Mouse (Mus musculus): ENCODE measurements around the gene Magi1. TPM values are rescaled to one million over a fixed set of nuclear protein-coding genes. Genes with fewer than 3 reads are reported as not detected.

The Magi1 gene
- polyA plus RNA-seq, 1 experiment from 2014 or later = 7.0 TPM

DNA sequence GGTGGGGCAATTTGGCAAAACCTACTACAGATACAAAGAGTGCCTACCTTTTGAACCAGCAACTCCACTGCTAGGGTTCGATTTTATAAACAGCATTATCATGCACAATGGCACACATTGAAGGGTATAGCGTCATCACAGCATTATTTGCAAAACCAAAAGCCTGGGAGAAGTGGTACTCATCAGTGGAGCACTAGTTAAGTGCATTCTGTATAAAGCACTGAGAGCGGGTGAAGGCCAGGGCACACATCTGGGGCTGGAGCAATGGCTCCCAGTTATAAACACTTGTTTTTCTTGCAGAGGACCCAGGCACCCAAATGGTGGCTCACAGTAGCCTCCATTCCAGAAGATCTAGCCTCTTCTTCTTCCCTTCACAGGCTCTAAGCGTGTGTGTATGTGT, 67.9 kb downstream of the Magi1 start:
- Histone ChIP-seq H3K9ac (replicated peaks; ENCODE audit: low read length) (no peak overlapping the region), H3K27ac (ENCODE audit: low read length) (no peak overlapping the region), H3K4me1 (ENCODE audit: insufficient read depth, low read length) (peaks cover 4% of the 10 kb centered on the region; the same call in 1 of the 2 replicates), H3K4me2 (replicated peaks; ENCODE audit: low read depth, low read length) (no peak overlapping the region), H3K9me3 (ENCODE audit: low read length) (no peaks in the 10 kb centered on the region), H3K36me3 (ENCODE audit: insufficient read depth, low read length) (no peaks in the 10 kb centered on the region), H3K4me3 (ENCODE audit: low read length) (no peak overlapping the region), H3K27me3 (ENCODE audit: insufficient read depth, low read length) (no peaks in the 10 kb centered on the region)
- WGBS = 91% methylated on average over 4 of the region's 4 CpGs
- no peak for ATAC-seq (ENCODE audit: low FRiP score, low TSS enrichment)

DNA sequence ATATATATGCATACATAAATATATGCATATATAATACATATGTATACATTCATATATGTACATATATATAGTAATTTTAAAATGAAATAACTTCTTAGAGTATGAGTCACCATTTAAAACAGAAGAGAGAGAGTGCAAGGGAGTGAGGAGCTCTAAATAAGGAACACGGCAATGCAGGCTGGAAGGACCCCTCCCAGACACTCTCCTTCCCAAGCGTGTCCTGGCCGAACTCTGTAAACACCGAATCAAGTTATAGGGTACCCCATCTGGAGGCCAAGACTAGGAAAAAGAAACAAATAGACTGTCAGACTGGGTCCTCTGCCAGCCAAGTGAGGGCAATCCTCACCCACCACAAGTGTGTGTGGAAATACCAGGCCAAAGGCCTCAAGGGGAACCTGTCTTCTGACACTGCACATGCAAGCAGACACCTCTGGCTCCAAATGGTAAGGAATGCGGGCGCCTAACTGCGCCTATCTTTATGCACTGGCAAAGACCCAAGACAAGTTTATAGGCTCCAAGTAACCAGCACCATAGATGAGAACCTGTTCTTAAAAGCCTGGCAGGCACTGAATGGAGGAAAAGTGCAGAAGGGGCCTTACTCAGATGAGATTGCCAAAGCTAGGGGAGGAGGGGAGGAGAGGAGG, 68.7 kb downstream of the Magi1 start:
- Histone ChIP-seq H3K9me3 (ENCODE audit: low read length) (no peaks in the 10 kb centered on the region), H3K9ac (replicated peaks; ENCODE audit: low read length) (no peak overlapping the region), H3K36me3 (ENCODE audit: insufficient read depth, low read length) (no peaks in the 10 kb centered on the region), H3K27ac (ENCODE audit: low read length) (no peak overlapping the region), H3K4me1 (ENCODE audit: insufficient read depth, low read length) (peaks cover 4% of the 10 kb centered on the region; the same call in 1 of the 2 replicates), H3K4me2 (replicated peaks; ENCODE audit: low read depth, low read length) (no peak overlapping the region), H3K4me3 (ENCODE audit: low read length) (no peak overlapping the region), H3K27me3 (ENCODE audit: insufficient read depth, low read length) (no peaks in the 10 kb centered on the region)
- 0 out of 2 replicates have a peak, but pooled peaks have one; percentile 42 for ATAC-seq (ENCODE audit: low FRiP score, low TSS enrichment)
- 67% methylated on average over 7 of the region's 7 CpGs for WGBS

DNA sequence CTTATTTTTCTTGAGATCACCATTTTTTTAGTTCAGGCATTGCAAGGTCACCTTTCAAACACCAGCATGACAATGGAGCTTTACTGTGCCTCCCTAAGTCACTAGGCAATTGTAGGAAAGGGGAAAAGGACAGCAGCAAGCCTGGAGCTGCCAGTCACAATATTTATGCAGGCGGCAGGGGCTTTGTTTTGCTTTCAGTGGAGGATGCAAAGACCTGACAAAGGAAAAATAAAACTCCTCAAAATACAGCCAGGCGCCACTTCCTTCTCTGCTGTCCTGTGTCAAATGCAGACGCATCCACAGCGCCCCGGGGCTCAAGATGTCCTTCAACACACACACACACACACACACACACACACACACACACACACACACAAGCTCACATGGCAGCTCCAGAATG, 77.8 kb downstream of the Magi1 start:
- no peak overlapping the region for H3K4me3 ChIP-seq (ENCODE audit: low read length)
- no peaks in the 10 kb centered on the region for H3K36me3 ChIP-seq (ENCODE audit: insufficient read depth, low read length)
- WGBS = 20% methylated on average over 5 of the region's 5 CpGs
- H3K27me3 ChIP-seq (ENCODE audit: insufficient read depth, low read length) = no peaks in the 10 kb centered on the region
- ATAC-seq (ENCODE audit: low FRiP score, low TSS enrichment) = peak; percentile 33; the same call in 1 of the 2 replicates
- H3K4me2 ChIP-seq (replicated peaks; ENCODE audit: low read depth, low read length) = peak overlapping the region; percentile 14
- H3K27ac ChIP-seq (ENCODE audit: low read length) = 0 out of 2 replicates have a peak overlapping the region, but pooled peaks have one; percentile 44
- peaks cover 4% of the 10 kb centered on the region; the same call in 1 of the 2 replicates for H3K9me3 ChIP-seq (ENCODE audit: low read length)
- H3K4me1 ChIP-seq (ENCODE audit: insufficient read depth, low read length) = peaks cover 31% of the 10 kb centered on the region
- no peak overlapping the region for H3K9ac ChIP-seq (replicated peaks; ENCODE audit: low read length)

DNA sequence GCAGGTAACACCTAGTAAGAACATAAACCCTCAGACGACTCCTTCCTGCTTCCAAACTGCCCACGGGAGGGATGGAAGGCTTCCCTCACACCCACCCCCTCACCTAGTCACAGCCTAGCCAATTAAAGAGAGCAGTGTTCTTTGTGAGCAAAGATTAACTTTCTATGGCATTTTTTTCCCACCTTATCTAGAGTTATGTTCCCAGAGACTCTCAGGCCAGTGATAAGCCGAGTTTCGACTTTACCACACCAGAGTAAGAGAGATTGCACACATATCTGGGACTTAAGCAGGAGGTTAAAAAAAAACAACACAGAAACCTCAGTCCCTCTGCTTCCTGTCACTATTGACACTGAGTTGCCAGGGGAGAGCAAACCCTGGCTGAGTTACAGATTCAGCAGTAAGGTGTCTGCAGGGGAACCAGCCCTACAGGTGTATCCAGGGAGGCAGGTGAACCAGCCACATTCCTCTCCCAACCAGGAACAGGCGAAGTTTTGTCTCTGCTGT, 80.0 kb downstream of the Magi1 start:
- Histone ChIP-seq H3K9me3 (ENCODE audit: low read length) (peaks cover 4% of the 10 kb centered on the region; the same call in 1 of the 2 replicates), H3K9ac (replicated peaks; ENCODE audit: low read length) (no peak overlapping the region), H3K36me3 (ENCODE audit: insufficient read depth, low read length) (no peaks in the 10 kb centered on the region), H3K4me2 (replicated peaks; ENCODE audit: low read depth, low read length) (no peak overlapping the region), H3K4me3 (ENCODE audit: low read length) (no peak overlapping the region), H3K4me1 (ENCODE audit: insufficient read depth, low read length) (peaks cover 24% of the 10 kb centered on the region), H3K27me3 (ENCODE audit: insufficient read depth, low read length) (no peaks in the 10 kb centered on the region), H3K27ac (ENCODE audit: low read length) (peak overlapping the region; percentile 72)
- WGBS = 32% methylated on average over 5 of the region's 5 CpGs
- ATAC-seq (ENCODE audit: low FRiP score, low TSS enrichment) = peak; percentile 71; the same call in 1 of the 2 replicates

DNA sequence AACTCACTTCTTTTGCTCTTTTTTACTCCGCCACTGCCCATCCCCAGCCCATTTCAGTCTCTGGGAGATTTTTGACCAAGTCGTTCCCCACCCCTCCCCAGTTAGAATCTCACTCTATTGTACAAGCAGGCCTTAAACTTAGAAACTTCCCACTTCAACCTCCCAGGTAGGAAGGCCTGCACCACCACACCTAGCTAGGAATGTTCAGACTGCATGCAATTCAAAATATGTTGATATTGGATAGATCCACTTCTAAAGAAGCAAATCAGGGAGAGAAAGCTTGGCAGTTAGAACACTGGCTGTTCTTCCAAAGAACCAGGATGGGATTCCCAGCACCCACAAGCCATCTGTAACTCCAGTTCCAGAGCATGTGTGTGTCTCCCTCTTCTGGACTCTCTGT, 81.8 kb downstream of the Magi1 start:
- Histone ChIP-seq H3K4me3 (ENCODE audit: low read length) (no peak overlapping the region), H3K9me3 (ENCODE audit: low read length) (peaks cover 4% of the 10 kb centered on the region; the same call in 1 of the 2 replicates), H3K36me3 (ENCODE audit: insufficient read depth, low read length) (no peaks in the 10 kb centered on the region), H3K27ac (ENCODE audit: low read length) (no peak overlapping the region), H3K4me2 (replicated peaks; ENCODE audit: low read depth, low read length) (no peak overlapping the region), H3K4me1 (ENCODE audit: insufficient read depth, low read length) (peaks cover 24% of the 10 kb centered on the region), H3K9ac (replicated peaks; ENCODE audit: low read length) (no peak overlapping the region), H3K27me3 (ENCODE audit: insufficient read depth, low read length) (no peaks in the 10 kb centered on the region)
- WGBS = 96% methylated on average over 2 of the region's 2 CpGs
- no peak for ATAC-seq (ENCODE audit: low FRiP score, low TSS enrichment)

DNA sequence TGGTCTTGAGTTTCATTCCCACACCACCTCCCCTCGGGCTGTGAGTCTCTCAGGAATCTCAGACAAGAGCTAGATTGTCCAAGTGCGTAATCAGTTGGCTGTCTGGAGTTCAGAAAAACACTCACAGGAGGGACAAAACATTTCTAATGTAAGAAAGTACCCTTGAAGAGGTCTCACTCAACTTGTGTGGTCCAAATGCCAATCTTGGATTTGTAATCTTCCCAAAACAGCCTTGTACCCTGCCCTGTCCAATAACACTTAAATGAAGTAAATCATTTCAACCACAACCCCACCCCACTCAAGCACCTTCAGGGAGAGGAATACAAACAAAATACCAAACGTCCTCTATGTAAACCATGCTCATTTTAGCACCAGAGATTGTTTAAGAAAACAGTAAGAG, 82.8 kb downstream of the Magi1 start:
- WGBS = 35% methylated on average over 3 of the region's 3 CpGs
- Histone ChIP-seq H3K9me3 (ENCODE audit: low read length) (peaks cover 4% of the 10 kb centered on the region; the same call in 1 of the 2 replicates), H3K9ac (replicated peaks; ENCODE audit: low read length) (no peak overlapping the region), H3K4me1 (ENCODE audit: insufficient read depth, low read length) (peaks cover 25% of the 10 kb centered on the region), H3K27me3 (ENCODE audit: insufficient read depth, low read length) (no peaks in the 10 kb centered on the region), H3K27ac (ENCODE audit: low read length) (no peak overlapping the region), H3K36me3 (ENCODE audit: insufficient read depth, low read length) (no peaks in the 10 kb centered on the region), H3K4me2 (replicated peaks; ENCODE audit: low read depth, low read length) (no peak overlapping the region), H3K4me3 (ENCODE audit: low read length) (no peak overlapping the region)
- no peak for ATAC-seq (ENCODE audit: low FRiP score, low TSS enrichment)

DNA sequence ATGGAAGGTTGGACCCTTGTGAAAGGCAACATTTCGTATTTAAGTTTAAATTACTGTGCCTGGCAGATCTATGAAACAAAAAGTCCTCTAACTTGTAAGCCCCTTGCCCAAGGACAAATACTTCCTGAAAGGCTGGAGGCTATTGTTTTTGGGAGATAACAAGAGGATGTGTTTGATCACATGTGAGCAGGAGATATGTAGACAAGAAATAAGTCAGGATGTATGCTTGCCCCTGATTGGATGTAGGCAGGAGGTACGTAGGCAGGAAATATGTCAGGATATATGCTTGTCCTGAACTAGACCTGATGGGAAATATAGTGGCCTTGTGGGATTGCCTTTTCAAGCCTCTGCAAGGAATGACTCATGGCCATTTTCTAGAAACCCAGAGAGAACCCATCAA, 84.0 kb downstream of the Magi1 start:
- Histone ChIP-seq H3K9me3 (ENCODE audit: low read length) (peaks cover 4% of the 10 kb centered on the region; the same call in 1 of the 2 replicates), H3K4me2 (replicated peaks; ENCODE audit: low read depth, low read length) (no peak overlapping the region), H3K9ac (replicated peaks; ENCODE audit: low read length) (no peak overlapping the region), H3K36me3 (ENCODE audit: insufficient read depth, low read length) (no peaks in the 10 kb centered on the region), H3K4me1 (ENCODE audit: insufficient read depth, low read length) (peaks cover 28% of the 10 kb centered on the region), H3K4me3 (ENCODE audit: low read length) (no peak overlapping the region), H3K27ac (ENCODE audit: low read length) (no peak overlapping the region), H3K27me3 (ENCODE audit: insufficient read depth, low read length) (no peaks in the 10 kb centered on the region)
- ATAC-seq (ENCODE audit: low FRiP score, low TSS enrichment) = no peak
- WGBS = 81% methylated on average over 2 of the region's 2 CpGs

DNA sequence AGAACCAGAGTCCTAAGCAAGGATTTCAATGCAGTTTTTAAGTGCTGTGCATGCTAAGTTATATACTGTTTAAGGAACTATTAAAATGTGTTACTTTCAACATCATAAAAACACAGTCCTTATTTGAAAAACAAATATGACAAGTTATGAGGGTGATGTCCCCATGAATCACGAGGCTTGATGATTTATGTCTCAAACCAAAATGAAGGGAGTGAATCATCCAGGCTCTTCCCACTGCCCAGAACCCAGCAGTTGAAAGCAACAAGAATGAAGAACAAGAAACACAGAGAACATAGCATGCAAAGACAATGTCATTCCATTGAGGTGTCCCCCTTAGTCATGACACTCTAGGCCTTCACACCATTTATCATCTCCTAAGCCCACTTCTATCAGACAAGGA, 85.9 kb downstream of the Magi1 start:
- Histone ChIP-seq H3K36me3 (ENCODE audit: insufficient read depth, low read length) (no peaks in the 10 kb centered on the region), H3K4me1 (ENCODE audit: insufficient read depth, low read length) (peaks cover 14% of the 10 kb centered on the region), H3K9ac (replicated peaks; ENCODE audit: low read length) (no peak overlapping the region), H3K4me3 (ENCODE audit: low read length) (no peak overlapping the region), H3K9me3 (ENCODE audit: low read length) (peaks cover 4% of the 10 kb centered on the region; the same call in 1 of the 2 replicates), H3K27ac (ENCODE audit: low read length) (no peak overlapping the region), H3K27me3 (ENCODE audit: insufficient read depth, low read length) (no peaks in the 10 kb centered on the region), H3K4me2 (replicated peaks; ENCODE audit: low read depth, low read length) (no peak overlapping the region)
- no peak for ATAC-seq (ENCODE audit: low FRiP score, low TSS enrichment)
- WGBS = 70% methylated on average over 1 of the region's 1 CpGs

DNA sequence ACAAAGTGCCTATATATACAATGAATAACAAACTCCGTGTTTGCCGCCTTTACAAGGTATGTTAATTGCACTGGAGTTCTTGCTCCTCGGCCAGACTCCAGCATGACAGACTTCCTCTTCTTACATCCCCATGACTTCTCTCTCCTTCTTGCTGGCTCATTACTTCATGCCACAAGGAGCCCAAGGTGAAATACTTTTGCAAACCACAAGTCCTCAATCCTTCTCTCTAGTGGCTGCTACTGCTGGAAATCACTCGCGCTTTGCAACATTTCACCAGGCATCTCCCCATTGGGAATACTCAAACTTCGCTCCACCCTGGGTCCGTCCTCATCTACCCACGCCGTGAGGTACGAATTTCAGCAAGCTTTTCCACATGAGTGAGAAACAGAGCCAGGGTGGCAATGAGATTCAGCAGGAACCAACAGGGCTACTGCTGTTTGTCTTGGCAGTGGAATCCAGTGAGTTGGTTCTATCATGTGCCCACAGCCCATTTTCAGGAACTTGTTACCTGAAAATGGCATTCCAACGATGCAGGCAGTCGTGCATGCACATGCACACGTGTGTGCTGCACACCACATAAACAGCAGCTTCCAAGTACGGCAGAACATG, 88.3 kb downstream of the Magi1 start:
- no peak for ATAC-seq (ENCODE audit: low FRiP score, low TSS enrichment)
- 72% methylated on average over 14 of the region's 14 CpGs for WGBS
- H3K4me1 ChIP-seq (ENCODE audit: insufficient read depth, low read length) = peaks cover 22% of the 10 kb centered on the region
- no peaks in the 10 kb centered on the region for H3K27me3 ChIP-seq (ENCODE audit: insufficient read depth, low read length)
- H3K4me2 ChIP-seq (replicated peaks; ENCODE audit: low read depth, low read length) = no peak overlapping the region
- no peak overlapping the region for H3K4me3 ChIP-seq (ENCODE audit: low read length)
- H3K9ac ChIP-seq (replicated peaks; ENCODE audit: low read length) = no peak overlapping the region
- no peaks in the 10 kb centered on the region for H3K9me3 ChIP-seq (ENCODE audit: low read length)
- no peak overlapping the region for H3K27ac ChIP-seq (ENCODE audit: low read length)
- H3K36me3 ChIP-seq (ENCODE audit: insufficient read depth, low read length) = no peaks in the 10 kb centered on the region

DNA sequence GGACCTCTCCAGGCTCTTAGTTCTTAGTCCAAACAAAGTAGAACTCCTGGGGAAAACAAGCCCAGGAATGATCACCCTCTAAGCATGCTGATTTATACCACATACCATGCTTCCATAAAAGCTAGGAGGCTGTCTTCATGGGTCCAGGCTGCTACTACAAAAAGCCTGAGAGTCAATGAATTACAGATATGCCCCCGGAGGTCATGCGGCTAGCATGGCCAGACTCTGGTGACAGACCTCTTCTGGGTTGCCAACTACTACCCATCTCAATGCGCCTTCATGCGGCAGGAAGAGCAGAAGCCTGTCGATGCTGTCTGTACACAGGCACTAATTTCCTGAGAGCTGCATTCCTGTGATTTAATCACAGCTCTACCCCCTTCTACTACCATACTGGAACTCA, 92.9 kb downstream of the Magi1 start:
- Histone ChIP-seq H3K4me3 (ENCODE audit: low read length) (no peak overlapping the region), H3K27ac (ENCODE audit: low read length) (0 out of 2 replicates have a peak overlapping the region, but pooled peaks have one; percentile 30), H3K36me3 (ENCODE audit: insufficient read depth, low read length) (no peaks in the 10 kb centered on the region), H3K27me3 (ENCODE audit: insufficient read depth, low read length) (no peaks in the 10 kb centered on the region), H3K9me3 (ENCODE audit: low read length) (no peaks in the 10 kb centered on the region), H3K9ac (replicated peaks; ENCODE audit: low read length) (no peak overlapping the region), H3K4me2 (replicated peaks; ENCODE audit: low read depth, low read length) (no peak overlapping the region), H3K4me1 (ENCODE audit: insufficient read depth, low read length) (peaks cover 42% of the 10 kb centered on the region)
- WGBS = 53% methylated on average over 5 of the region's 5 CpGs
- ATAC-seq (ENCODE audit: low FRiP score, low TSS enrichment) = peak; percentile 71

Data from kidney, embryonic 16.5 days (tissue).